Mouse (Mus musculus) brain, embryonic 14.5 days (tissue): ENCODE measurements around the gene Olfr980.

ENCODE experiments used
- CTCF ChIP-seq: fragments of 200-500 bp; IDR thresholded peaks from 2 replicates; pipeline ENCODE4 v1.5.1; 2012; ENCODE audit warnings: inconsistent platforms, mild to moderate bottlenecking, moderate library complexity, borderline replicate concordance; ENCODE audit not compliant: insufficient read depth, insufficient read length; ENCODE audit errors: extremely low read depth
- POLR2A ChIP-seq: fragments of 200-500 bp; IDR thresholded peaks from 2 replicates; pipeline ENCODE4 v1.6.1; 2012; ENCODE audit warnings: mild to moderate bottlenecking, inconsistent platforms, borderline replicate concordance; ENCODE audit not compliant: poor library complexity, insufficient read depth, insufficient read length, severe bottlenecking; ENCODE audit errors: extremely low read depth

DNA sequence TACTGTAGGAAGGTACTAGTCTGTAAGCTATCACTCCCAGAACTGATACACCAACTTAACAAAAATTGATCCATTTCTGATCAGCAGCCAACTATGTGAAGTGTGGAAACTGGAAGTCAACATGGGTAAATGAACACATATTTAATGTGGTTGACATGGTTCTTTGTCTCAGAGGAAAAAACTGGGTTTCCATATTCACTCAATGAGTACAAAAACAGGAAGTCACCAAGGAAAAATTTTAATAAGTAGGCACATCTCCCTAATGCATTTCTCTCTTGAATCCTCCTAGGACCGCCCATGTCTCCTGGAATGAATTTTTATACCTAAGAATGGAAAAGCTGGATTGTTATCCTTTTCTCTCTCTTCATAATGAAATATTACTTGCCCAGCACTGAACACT lies at the start of gene Olfr980:
- TF ChIP-seq CTCF = no peak
- no peak for TF ChIP-seq POLR2A
